Mouse (Mus musculus) ES-Bruce4 (cell line): Measurements from ENCODE around the gene Sp9.

Experiments
- CTCF ChIP-seq: IDR thresholded peaks from one replicate; pipeline ENCODE4 v1.8.1; 2011; ENCODE audit warnings: low read depth, low read length
- POLR2A ChIP-seq: IDR thresholded peaks from one replicate; pipeline ENCODE4 v1.8.1; 2011; ENCODE audit warnings: low read length; ENCODE audit not compliant: insufficient read depth

GRCm38 (mm10) chr2:73241299-73241698, 30.4 kb upstream of the Sp9 start:
- TF ChIP-seq CTCF (no peak), POLR2A (no peak)
